Mouse (Mus musculus): ENCODE results near the gene Gnl1. TPM values are rescaled to one million over a fixed set of nuclear protein-coding genes. Genes with fewer than 3 reads are reported as not detected.

The Gnl1 gene
- polyA plus RNA-seq, 1 experiment from 2014 or later, result 65.1 TPM

DNA sequence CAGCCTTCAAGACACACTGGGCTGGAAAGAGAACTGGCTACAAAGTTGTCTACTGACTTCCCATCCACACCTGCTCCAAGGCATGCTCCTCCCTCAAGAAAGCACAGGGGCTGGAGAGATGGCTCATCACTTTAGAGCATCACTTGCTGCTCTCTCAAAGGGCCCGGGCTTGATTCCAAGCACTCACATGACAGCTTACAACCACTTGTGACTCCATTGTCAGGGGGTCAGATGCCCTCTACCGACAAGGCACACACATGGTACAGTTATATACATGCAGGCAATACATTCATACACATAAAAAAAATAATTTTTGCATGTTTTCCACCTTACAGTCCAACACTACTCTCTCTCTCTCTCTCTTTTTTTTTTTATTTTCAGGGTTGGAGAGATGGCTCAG, 12.0 kb upstream of the Gnl1 start:
- peaks cover 18% of the 10 kb centered on the region for H3K4me1 ChIP-seq
- WGBS, result 93% methylated on average over 2 of the region's 2 CpGs
- H3K27me3 ChIP-seq, result no peaks in the 10 kb centered on the region
- H3K9ac ChIP-seq, result no peak overlapping the region; the same call in 1 of the 2 replicates
- H3K36me3 ChIP-seq, result peaks cover 52% of the 10 kb centered on the region
- no peak overlapping the region for H3K4me3 ChIP-seq
- H3K27ac ChIP-seq, result no peak overlapping the region
- no peak overlapping the region for H3K4me2 ChIP-seq (replicated peaks)
- no peak for ATAC-seq (ENCODE audit: low FRiP score, low read depth)
- no peaks in the 10 kb centered on the region for H3K9me3 ChIP-seq

- H3K27me3 ChIP-seq, result no peaks in the 10 kb centered on the region
- H3K9ac ChIP-seq, result peak within 1 kb of the TSS; percentile 87
- WGBS, result under 1% methylated on average over 68 of the region's 68 CpGs
- peak within 1 kb of the TSS; percentile 86 for H3K4me2 ChIP-seq (replicated peaks)
- peaks cover 18% of the 10 kb centered on the region for H3K4me1 ChIP-seq
- H3K4me3 ChIP-seq, result peak within 1 kb of the TSS; percentile 91
- peak; percentile 98 for ATAC-seq (ENCODE audit: low FRiP score, low read depth)
- peaks cover 49% of the 10 kb centered on the region for H3K36me3 ChIP-seq
- no peaks in the 10 kb centered on the region for H3K9me3 ChIP-seq
- peak within 1 kb of the TSS; percentile 61; the same call in 1 of the 2 replicates for H3K27ac ChIP-seq
Measured at GRCm38 (mm10) chr17:35969418-35970389, 9.9 kb upstream of the Gnl1 start, which contains the start of gene Abcf1. Abcf1 (minus strand) TSS chr17:35969761.

DNA sequence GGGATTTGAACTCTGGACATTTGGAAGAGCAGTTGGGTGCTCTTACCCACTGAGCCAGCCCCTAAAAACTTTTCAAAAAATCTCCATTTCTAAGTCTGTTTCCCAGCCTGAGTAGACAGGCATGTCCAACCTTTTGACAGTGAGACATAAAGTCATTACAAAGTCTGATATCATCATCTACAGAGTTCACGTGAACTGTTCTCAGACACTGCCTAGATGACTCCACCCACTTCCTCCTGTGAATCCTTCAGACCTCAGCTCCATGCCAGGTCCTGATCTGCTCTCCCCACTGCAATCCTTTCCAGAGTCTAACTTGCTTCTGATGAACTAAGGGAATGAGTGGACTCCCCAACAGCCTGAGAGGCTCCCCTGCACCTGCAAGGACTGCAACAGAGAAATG, 7.5 kb upstream of the Gnl1 start:
- no peak for ATAC-seq (ENCODE audit: low FRiP score, low read depth)
- peaks cover 48% of the 10 kb centered on the region for H3K36me3 ChIP-seq

GRCm38 (mm10) chr17:35978811-35979400, 745 bp upstream of the Gnl1 start:
- Histone ChIP-seq H3K4me2 (replicated peaks) (peak overlapping the region; percentile 89), H3K27ac (peak overlapping the region; percentile 90), H3K9ac (peak overlapping the region; percentile 89), H3K9me3 (no peaks in the 10 kb centered on the region), H3K27me3 (no peaks in the 10 kb centered on the region), H3K36me3 (peaks cover 49% of the 10 kb centered on the region), H3K4me3 (peak overlapping the region; percentile 87), H3K4me1 (peaks cover 19% of the 10 kb centered on the region)
- WGBS, result under 1% methylated on average over 41 of the region's 41 CpGs
- ATAC-seq (ENCODE audit: low FRiP score, low read depth), result peak; percentile 82

More for the DNA sequence above, 7.5 kb upstream of the Gnl1 start:
- no peaks in the 10 kb centered on the region for H3K27me3 ChIP-seq
- H3K27ac ChIP-seq, result no peak overlapping the region
- no peak overlapping the region for H3K9ac ChIP-seq
- H3K4me1 ChIP-seq, result peaks cover 18% of the 10 kb centered on the region
- no peak overlapping the region for H3K4me2 ChIP-seq (replicated peaks)
- H3K9me3 ChIP-seq, result no peaks in the 10 kb centered on the region
- H3K4me3 ChIP-seq, result no peak overlapping the region
- 78% methylated on average over 1 of the region's 1 CpGs for WGBS

GRCm38 (mm10) chr17:35980363-35980754, 708 bp downstream of the Gnl1 start:
- Histone ChIP-seq H3K4me3 (peak overlapping the region; percentile 87), H3K9me3 (no peaks in the 10 kb centered on the region), H3K4me2 (replicated peaks) (peak overlapping the region; percentile 89), H3K27ac (peak overlapping the region; percentile 90), H3K4me1 (peaks cover 19% of the 10 kb centered on the region), H3K27me3 (no peaks in the 10 kb centered on the region), H3K36me3 (peaks cover 50% of the 10 kb centered on the region), H3K9ac (peak overlapping the region; percentile 89)
- ATAC-seq (ENCODE audit: low FRiP score, low read depth), result peak; percentile 29; the same call in 1 of the 2 replicates
- 1% methylated on average over 29 of the region's 29 CpGs for WGBS

- Histone ChIP-seq H3K4me2 (replicated peaks) (peak overlapping the region; percentile 89; the same call in 1 of the 2 replicates), H3K27me3 (no peaks in the 10 kb centered on the region)
Measured at GRCm38 (mm10) chr17:35981776-35982175, 2.1 kb downstream of the Gnl1 start.

DNA sequence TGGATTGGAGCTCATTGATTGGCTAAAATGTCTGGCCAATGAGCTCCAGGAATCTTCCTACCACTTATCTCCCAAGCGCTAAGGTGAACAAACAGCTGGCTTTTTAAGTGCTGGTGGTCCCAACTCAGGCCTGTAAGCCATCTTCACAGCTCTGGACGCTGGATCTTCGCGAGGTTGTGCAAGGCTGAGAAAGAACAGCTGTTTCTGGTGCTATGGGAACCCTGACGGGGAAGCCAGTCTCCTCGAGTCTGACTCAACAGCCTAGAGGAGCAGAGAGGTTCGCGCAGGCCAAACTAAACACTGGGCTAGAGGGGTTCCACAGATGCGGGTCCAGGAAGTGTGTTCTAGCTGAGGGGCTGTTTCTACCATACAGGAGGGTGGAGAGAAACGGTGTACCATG, 12.1 kb downstream of the Gnl1 start:
- WGBS, result 52% methylated on average over 10 of the region's 10 CpGs
- no peak overlapping the region for H3K4me2 ChIP-seq (replicated peaks)
- H3K4me1 ChIP-seq, result peaks cover 13% of the 10 kb centered on the region
- H3K4me3 ChIP-seq, result no peak overlapping the region
- H3K27me3 ChIP-seq, result no peaks in the 10 kb centered on the region
- no peak for ATAC-seq (ENCODE audit: low FRiP score, low read depth)
- peaks cover 31% of the 10 kb centered on the region for H3K36me3 ChIP-seq
- H3K27ac ChIP-seq, result no peak overlapping the region
- H3K9ac ChIP-seq, result no peak overlapping the region
- H3K9me3 ChIP-seq, result no peaks in the 10 kb centered on the region

More at GRCm38 (mm10) chr17:35981776-35982175, 2.1 kb downstream of the Gnl1 start:
- peaks cover 19% of the 10 kb centered on the region for H3K4me1 ChIP-seq
- H3K27ac ChIP-seq, result no peak overlapping the region
- 91% methylated on average over 9 of the region's 9 CpGs for WGBS
- H3K36me3 ChIP-seq, result peaks cover 53% of the 10 kb centered on the region
- H3K4me3 ChIP-seq, result 0 out of 2 replicates have a peak overlapping the region, but pooled peaks have one; percentile 5
- ATAC-seq (ENCODE audit: low FRiP score, low read depth), result no peak
- H3K9me3 ChIP-seq, result no peaks in the 10 kb centered on the region
- no peak overlapping the region for H3K9ac ChIP-seq

DNA sequence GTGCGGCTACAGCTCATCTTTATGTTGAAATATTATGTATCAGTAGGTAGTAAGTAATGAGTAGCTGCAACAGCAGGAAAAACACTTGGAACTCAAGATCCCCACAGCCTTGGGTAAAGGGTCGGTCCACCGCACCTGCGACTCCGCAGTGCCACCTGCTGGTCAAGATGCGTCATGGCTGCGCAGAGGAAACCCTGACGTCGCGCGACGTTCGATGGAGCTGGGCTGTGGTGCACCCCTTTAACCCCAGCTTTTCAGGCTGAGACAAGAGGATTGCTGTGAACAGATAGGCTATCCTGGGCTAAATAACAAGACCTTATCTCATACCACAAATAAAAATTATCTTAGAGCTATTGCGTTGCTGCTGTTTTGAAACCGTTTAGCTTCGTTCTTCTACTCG, 14.0 kb downstream of the Gnl1 start:
- H3K4me2 ChIP-seq (replicated peaks), result peak overlapping the region; percentile 83
- H3K4me3 ChIP-seq, result peak overlapping the region; percentile 66
- 7% methylated on average over 17 of the region's 17 CpGs for WGBS

DNA sequence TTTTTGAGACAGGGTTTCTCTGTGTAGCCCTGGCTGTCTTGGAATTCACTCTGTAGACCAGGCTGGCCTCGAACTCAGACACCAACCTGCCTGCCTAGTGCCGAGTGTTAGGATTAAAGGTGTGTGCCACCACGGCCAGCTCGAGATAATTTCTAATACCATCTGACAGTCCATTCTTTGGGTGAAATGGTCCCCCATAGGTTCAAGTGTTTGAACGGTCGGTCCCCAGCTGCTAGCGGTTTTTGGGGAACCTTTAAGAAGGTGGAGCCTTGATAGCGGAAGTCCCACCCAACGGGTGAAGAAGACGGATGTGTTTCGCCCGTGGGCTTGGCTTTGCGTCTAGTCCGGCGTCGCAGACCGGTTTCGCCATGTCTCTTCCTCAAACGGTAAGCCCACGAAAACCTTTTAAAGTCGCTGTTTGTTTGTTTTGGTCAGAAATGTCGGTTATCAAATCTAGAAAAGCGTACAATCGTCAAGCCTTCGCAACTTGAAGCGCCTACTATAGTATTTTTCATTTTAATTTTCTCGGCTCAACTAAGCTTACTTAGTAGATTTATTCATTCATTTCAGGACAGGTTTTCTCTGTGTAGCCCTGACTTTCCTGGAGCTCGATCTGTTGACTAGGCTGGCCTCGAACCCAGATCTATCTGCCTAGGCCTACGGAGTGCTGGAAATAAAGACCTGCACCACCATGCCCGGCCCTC, 14.7 kb downstream of the Gnl1 start:
- peak; percentile 73 for ATAC-seq (ENCODE audit: low FRiP score, low read depth)
- WGBS, result 3% methylated on average over 31 of the region's 31 CpGs

More for the DNA sequence above, 14.0 kb downstream of the Gnl1 start:
- peak; percentile 79 for ATAC-seq (ENCODE audit: low FRiP score, low read depth)
- no peak overlapping the region for H3K27ac ChIP-seq
- peaks cover 13% of the 10 kb centered on the region for H3K36me3 ChIP-seq
- H3K4me1 ChIP-seq, result peaks cover 18% of the 10 kb centered on the region
- no peak overlapping the region for H3K9ac ChIP-seq
- no peaks in the 10 kb centered on the region for H3K9me3 ChIP-seq
- H3K27me3 ChIP-seq, result no peaks in the 10 kb centered on the region

GRCm38 (mm10) chr17:35994879-35995240, 15.2 kb downstream of the Gnl1 start:
- Histone ChIP-seq H3K27ac (0 out of 2 replicates have a peak overlapping the region, but pooled peaks have one; percentile 28), H3K9ac (peak overlapping the region; percentile 72), H3K36me3 (peaks cover 1% of the 10 kb centered on the region), H3K27me3 (no peaks in the 10 kb centered on the region), H3K4me2 (replicated peaks) (peak overlapping the region; percentile 83), H3K9me3 (no peaks in the 10 kb centered on the region), H3K4me1 (peaks cover 18% of the 10 kb centered on the region), H3K4me3 (peak overlapping the region; percentile 66)
- WGBS, result 2% methylated on average over 14 of the region's 14 CpGs
- no peak for ATAC-seq (ENCODE audit: low FRiP score, low read depth)

More for the DNA sequence above, 14.7 kb downstream of the Gnl1 start:
- H3K9ac ChIP-seq, result peak overlapping the region; percentile 72
- H3K4me1 ChIP-seq, result peaks cover 18% of the 10 kb centered on the region
- H3K27ac ChIP-seq, result peak overlapping the region; percentile 28; the same call in 1 of the 2 replicates
- peak overlapping the region; percentile 66 for H3K4me3 ChIP-seq
- no peaks in the 10 kb centered on the region for H3K9me3 ChIP-seq
- peak overlapping the region; percentile 83 for H3K4me2 ChIP-seq (replicated peaks)
- H3K36me3 ChIP-seq, result peaks cover 7% of the 10 kb centered on the region
- H3K27me3 ChIP-seq, result no peaks in the 10 kb centered on the region

DNA sequence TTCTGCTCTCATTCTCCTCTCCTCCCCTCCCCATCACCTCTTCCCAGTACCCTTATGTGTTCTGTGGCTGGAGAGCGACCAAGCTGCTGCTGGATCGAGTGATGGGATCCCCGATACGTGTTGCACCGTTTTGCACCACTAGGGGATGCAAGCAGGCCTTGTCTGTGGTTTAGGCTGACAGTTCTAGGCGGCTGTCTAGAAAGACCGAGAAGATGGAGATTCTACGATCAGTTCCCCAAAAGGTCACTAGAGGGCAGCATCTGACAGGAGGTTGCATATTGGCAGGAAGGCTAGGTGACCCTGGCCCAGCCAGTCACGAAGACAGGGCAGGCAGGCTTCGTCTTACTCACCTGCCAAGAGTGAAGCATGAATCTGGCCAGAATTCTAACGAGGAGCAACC, 17.3 kb downstream of the Gnl1 start:
- no peak overlapping the region for H3K4me3 ChIP-seq
- peak; percentile 63; the same call in 1 of the 2 replicates for ATAC-seq (ENCODE audit: low FRiP score, low read depth)
- H3K9ac ChIP-seq, result no peak overlapping the region
- H3K27me3 ChIP-seq, result no peaks in the 10 kb centered on the region
- H3K4me1 ChIP-seq, result peaks cover 18% of the 10 kb centered on the region
- WGBS, result 4% methylated on average over 11 of the region's 11 CpGs
- no peak overlapping the region for H3K4me2 ChIP-seq (replicated peaks)
- no peak overlapping the region for H3K27ac ChIP-seq
- no peaks in the 10 kb centered on the region for H3K36me3 ChIP-seq
- H3K9me3 ChIP-seq, result no peaks in the 10 kb centered on the region
